Mouse (Mus musculus) limb, embryonic 13.5 days (tissue): ENCODE measurements around the gene Nup214. TPM values are rescaled to one million over a fixed set of nuclear protein-coding genes. Genes with fewer than 3 reads are reported as not detected.

ENCODE experiments used
- ATAC-seq: fragments of 200-750 bp; cut with Nextera tagmentation; 2 replicates; pipeline ENCODE4 v1.8.0; 2017; ENCODE audit warnings: low read depth, moderate number of reproducible peaks, moderate TSS enrichment; ENCODE audit not compliant: low FRiP score
- H3K27ac ChIP-seq: fragments of 300-500 bp; sonication (generic); 2 replicates; pipeline ENCODE4 v1.5.1; 2015; ENCODE audit warnings: inconsistent platforms, mild to moderate bottlenecking, moderate library complexity
- H3K27me3 ChIP-seq: fragments of 300-500 bp; sonication (generic); 2 replicates; pipeline ENCODE4 v1.6.1; 2015; ENCODE audit warnings: mild to moderate bottlenecking, inconsistent platforms
- H3K36me3 ChIP-seq: fragments of 300-500 bp; sonication (generic); 2 replicates; pipeline ENCODE4 v1.6.1; 2015; ENCODE audit warnings: inconsistent platforms, mild to moderate bottlenecking, moderate library complexity
- H3K4me1 ChIP-seq: fragments of 300-500 bp; sonication (generic); 2 replicates; pipeline ENCODE4 v1.6.1; 2015; ENCODE audit warnings: inconsistent platforms
- H3K4me2 ChIP-seq: fragments of 300-500 bp; sonication (generic); replicated peaks from 2 replicates; pipeline ENCODE4 v1.6.1; 2015; ENCODE audit warnings: inconsistent platforms, mild to moderate bottlenecking, moderate library complexity
- H3K4me3 ChIP-seq: fragments of 300-500 bp; sonication (generic); 2 replicates; pipeline ENCODE4 v1.5.1; 2015; ENCODE audit warnings: moderate library complexity, mild to moderate bottlenecking, inconsistent platforms
- H3K9ac ChIP-seq: fragments of 300-500 bp; sonication (generic); 2 replicates; pipeline ENCODE4 v1.6.1; 2015; ENCODE audit warnings: mild to moderate bottlenecking, inconsistent platforms
- H3K9me3 ChIP-seq: fragments of 300-500 bp; sonication (generic); 2 replicates; pipeline ENCODE4 v1.6.1; 2016; ENCODE audit warnings: inconsistent platforms
- WGBS: fragments of 180-500 bp; shearing (Covaris S2); methylation state at CpG from one replicate; pipeline ENCODE4 v1.1.7; 2015; 5-methylcytosine and 5-hydroxymethylcytosine counted together
- polyA plus RNA-seq: library from polyadenylated mRNA; unstranded; fragments of >200 nt; fragmentation: Nextera tagmentation; extraction: Ambion mirVana; gene quantifications from 2 replicates; pipeline ENCODE4 v1.2.1, GENCODE M21; 2015

Nup214 gene
- 112 and 114 TPM in 2 replicates for polyA plus RNA-seq

GRCm38 (mm10) chr2:31974141-31974808 is at the start of gene Nup214:
Nup214 (plus strand) TSS chr2:31974436.
- Histone ChIP-seq H3K4me2 (peak within 1 kb of the TSS; percentile 85), H3K36me3 (peaks cover 60% of the 10 kb centered on the region), H3K9ac (peak within 1 kb of the TSS; percentile 94), H3K27me3 (no peaks in the 10 kb centered on the region), H3K27ac (peak within 1 kb of the TSS; percentile 77), H3K4me1 (peaks cover 18% of the 10 kb centered on the region), H3K9me3 (no peaks in the 10 kb centered on the region), H3K4me3 (peak within 1 kb of the TSS; percentile 89)
- ATAC-seq: peak; percentile 99
- under 1% methylated on average over 60 of the region's 60 CpGs for WGBS

GRCm38 (mm10) chr2:31924811-31925210 is 49.4 kb upstream of the Nup214 start:
- Histone ChIP-seq H3K4me2 (no peak overlapping the region), H3K27me3 (0 out of 2 replicates have a peak, but pooled peaks cover 9% of the 10 kb centered on the region), H3K36me3 (no peaks in the 10 kb centered on the region), H3K4me1 (no peaks in the 10 kb centered on the region), H3K9me3 (no peaks in the 10 kb centered on the region), H3K9ac (no peak overlapping the region), H3K4me3 (no peak overlapping the region), H3K27ac (no peak overlapping the region)
- WGBS: 23% methylated on average over 9 of the region's 9 CpGs
- ATAC-seq: no peak

GRCm38 (mm10) chr2:31925936-31926335 is 48.3 kb upstream of the Nup214 start:
- no peak overlapping the region for H3K27ac ChIP-seq
- no peak overlapping the region for H3K4me2 ChIP-seq
- WGBS: 53% methylated on average over 4 of the region's 4 CpGs
- ATAC-seq: no peak
- H3K27me3 ChIP-seq: 0 out of 2 replicates have a peak, but pooled peaks cover 2% of the 10 kb centered on the region
- H3K9ac ChIP-seq: no peak overlapping the region
- no peak overlapping the region for H3K4me3 ChIP-seq
- no peaks in the 10 kb centered on the region for H3K36me3 ChIP-seq
- H3K9me3 ChIP-seq: no peaks in the 10 kb centered on the region
- H3K4me1 ChIP-seq: no peaks in the 10 kb centered on the region

GRCm38 (mm10) chr2:31929664-31930063 is 44.6 kb upstream of the Nup214 start:
- Histone ChIP-seq H3K4me1 (no peaks in the 10 kb centered on the region), H3K4me2 (no peak overlapping the region), H3K36me3 (no peaks in the 10 kb centered on the region), H3K27me3 (no peaks in the 10 kb centered on the region), H3K9ac (no peak overlapping the region), H3K27ac (no peak overlapping the region), H3K9me3 (no peaks in the 10 kb centered on the region), H3K4me3 (no peak overlapping the region)
- whole genome bisulfite sequencing: 79% methylated on average over 3 of the region's 3 CpGs
- ATAC-seq: no peak

- Histone ChIP-seq H3K9me3 (no peaks in the 10 kb centered on the region), H3K27ac (no peak overlapping the region), H3K4me1 (no peaks in the 10 kb centered on the region), H3K27me3 (no peaks in the 10 kb centered on the region), H3K36me3 (no peaks in the 10 kb centered on the region), H3K4me3 (no peak overlapping the region), H3K4me2 (no peak overlapping the region), H3K9ac (no peak overlapping the region)
- ATAC-seq: no peak
- 34% methylated on average over 4 of the region's 4 CpGs for WGBS
These were observed 39.7 kb upstream of the Nup214 start for GRCm38 (mm10) chr2:31934551-31934950.

GRCm38 (mm10) chr2:31935054-31935453 is 39.2 kb upstream of the Nup214 start:
- no peaks in the 10 kb centered on the region for H3K9me3 ChIP-seq
- H3K4me3 ChIP-seq: no peak overlapping the region
- no peak for ATAC-seq
- no peaks in the 10 kb centered on the region for H3K27me3 ChIP-seq
- H3K9ac ChIP-seq: no peak overlapping the region
- no peaks in the 10 kb centered on the region for H3K36me3 ChIP-seq
- H3K4me1 ChIP-seq: no peaks in the 10 kb centered on the region
- H3K4me2 ChIP-seq: no peak overlapping the region
- WGBS: 35% methylated on average over 4 of the region's 4 CpGs
- H3K27ac ChIP-seq: no peak overlapping the region

- Histone ChIP-seq H3K4me1 (no peaks in the 10 kb centered on the region), H3K27me3 (no peaks in the 10 kb centered on the region), H3K27ac (no peak overlapping the region), H3K9me3 (no peaks in the 10 kb centered on the region), H3K36me3 (no peaks in the 10 kb centered on the region), H3K4me2 (no peak overlapping the region), H3K9ac (no peak overlapping the region), H3K4me3 (no peak overlapping the region)
- ATAC-seq: no peak
- WGBS: 85% methylated on average over 1 of the region's 1 CpGs
These were observed 35.9 kb upstream of the Nup214 start for GRCm38 (mm10) chr2:31938298-31938697.

- 73% methylated on average over 4 of the region's 4 CpGs for WGBS
- H3K9ac ChIP-seq: no peak overlapping the region
- no peaks in the 10 kb centered on the region for H3K36me3 ChIP-seq
- no peak for ATAC-seq
- no peaks in the 10 kb centered on the region for H3K9me3 ChIP-seq
- H3K4me3 ChIP-seq: no peak overlapping the region
- no peaks in the 10 kb centered on the region for H3K4me1 ChIP-seq
- no peak overlapping the region for H3K4me2 ChIP-seq
- no peaks in the 10 kb centered on the region for H3K27me3 ChIP-seq
- H3K27ac ChIP-seq: no peak overlapping the region
These were observed 31.2 kb upstream of the Nup214 start for GRCm38 (mm10) chr2:31943011-31943410.

GRCm38 (mm10) chr2:31945580-31945979 is 28.7 kb upstream of the Nup214 start:
- WGBS: 75% methylated on average over 2 of the region's 2 CpGs
- Histone ChIP-seq H3K27me3 (no peaks in the 10 kb centered on the region), H3K36me3 (no peaks in the 10 kb centered on the region), H3K4me1 (peaks cover 2% of the 10 kb centered on the region; the same call in 1 of the 2 replicates), H3K9ac (no peak overlapping the region), H3K9me3 (no peaks in the 10 kb centered on the region), H3K4me3 (no peak overlapping the region), H3K27ac (no peak overlapping the region), H3K4me2 (no peak overlapping the region)
- ATAC-seq: no peak

GRCm38 (mm10) chr2:31948392-31948791 is 25.8 kb upstream of the Nup214 start:
- Histone ChIP-seq H3K9me3 (no peaks in the 10 kb centered on the region), H3K4me2 (no peak overlapping the region), H3K27me3 (no peaks in the 10 kb centered on the region), H3K36me3 (no peaks in the 10 kb centered on the region), H3K27ac (no peak overlapping the region), H3K4me1 (peaks cover 25% of the 10 kb centered on the region), H3K4me3 (no peak overlapping the region), H3K9ac (no peak overlapping the region)
- no peak for ATAC-seq
- WGBS: 75% methylated on average over 6 of the region's 6 CpGs

GRCm38 (mm10) chr2:31948801-31949200 is 25.4 kb upstream of the Nup214 start:
- H3K9ac ChIP-seq: no peak overlapping the region
- H3K4me2 ChIP-seq: no peak overlapping the region
- WGBS: 69% methylated on average over 6 of the region's 6 CpGs
- peaks cover 3% of the 10 kb centered on the region; the same call in 1 of the 2 replicates for H3K36me3 ChIP-seq
- peaks cover 25% of the 10 kb centered on the region for H3K4me1 ChIP-seq
- H3K4me3 ChIP-seq: no peak overlapping the region
- H3K9me3 ChIP-seq: no peaks in the 10 kb centered on the region
- no peak for ATAC-seq
- no peak overlapping the region for H3K27ac ChIP-seq
- H3K27me3 ChIP-seq: no peaks in the 10 kb centered on the region

- ATAC-seq: peak; percentile 70
These were observed 24.0 kb upstream of the Nup214 start, which contains the start of gene Aif1l for GRCm38 (mm10) chr2:31950058-31950871. Aif1l (plus strand) TSS chr2:31950139.

More at GRCm38 (mm10) chr2:31950058-31950871, 24.0 kb upstream of the Nup214 start, which contains the start of gene Aif1l:
- H3K4me1 ChIP-seq: peaks cover 25% of the 10 kb centered on the region
- peaks cover 15% of the 10 kb centered on the region; the same call in 1 of the 2 replicates for H3K36me3 ChIP-seq
- H3K9ac ChIP-seq: peak within 1 kb of the TSS; percentile 82
- H3K4me2 ChIP-seq: peak within 1 kb of the TSS; percentile 89
- no peaks in the 10 kb centered on the region for H3K27me3 ChIP-seq
- under 1% methylated on average over 56 of the region's 66 CpGs for WGBS
- H3K4me3 ChIP-seq: peak within 1 kb of the TSS; percentile 80
- H3K27ac ChIP-seq: no peak within 1 kb of the TSS
- no peaks in the 10 kb centered on the region for H3K9me3 ChIP-seq
